Mouse (Mus musculus) lung, embryonic 15.5 days (tissue): ENCODE results near the gene Pik3c2a. TPM values are rescaled to one million over a fixed set of nuclear protein-coding genes. Genes with fewer than 3 reads are reported as not detected.
A peak's percentile ranks its signal among the peaks of the same experiment; 100 is the strongest.

Experiments
- ATAC-seq: fragments of 200-750 bp; cut with Nextera tagmentation; 2 replicates; pipeline ENCODE4 v1.8.0; 2017; ENCODE audit warnings: moderate number of reproducible peaks, borderline replicate concordance; ENCODE audit not compliant: low FRiP score, low TSS enrichment; ENCODE audit errors: extremely low read depth
- H3K27ac ChIP-seq: fragments of 300-500 bp; sonication (generic); 2 replicates; pipeline ENCODE4 v1.5.1; 2015; ENCODE audit warnings: moderate library complexity, mild to moderate bottlenecking, inconsistent platforms
- H3K27me3 ChIP-seq: fragments of 300-500 bp; sonication (generic); 2 replicates; pipeline ENCODE4 v1.6.1; 2015; ENCODE audit warnings: inconsistent platforms
- H3K36me3 ChIP-seq: fragments of 300-500 bp; sonication (generic); 2 replicates; pipeline ENCODE4 v1.6.1; 2015; ENCODE audit warnings: inconsistent platforms
- H3K4me1 ChIP-seq: fragments of 300-500 bp; sonication (generic); 2 replicates; pipeline ENCODE4 v1.6.1; 2015; ENCODE audit warnings: inconsistent platforms
- H3K4me2 ChIP-seq: fragments of 300-500 bp; sonication (generic); 2 replicates; pipeline ENCODE4 v1.6.1; 2015; ENCODE audit warnings: inconsistent platforms, mild to moderate bottlenecking, moderate library complexity
- H3K4me3 ChIP-seq: fragments of 300-500 bp; sonication (generic); 2 replicates; pipeline ENCODE4 v1.5.1; 2015; ENCODE audit warnings: mild to moderate bottlenecking, inconsistent platforms
- H3K9ac ChIP-seq: fragments of 300-500 bp; sonication (generic); 2 replicates; pipeline ENCODE4 v1.6.1; 2015; ENCODE audit warnings: inconsistent platforms
- H3K9me3 ChIP-seq: fragments of 300-500 bp; sonication (generic); 2 replicates; pipeline ENCODE4 v1.6.1; 2016; ENCODE audit warnings: inconsistent platforms
- WGBS: fragments of 180-500 bp; shearing (Covaris S2); methylation state at CpG from one replicate; pipeline ENCODE4 v1.1.7; 2015; 5-methylcytosine and 5-hydroxymethylcytosine counted together
- polyA plus RNA-seq: library from polyadenylated mRNA; unstranded; fragments of >200 nt; fragmentation: Nextera tagmentation; extraction: Ambion mirVana; gene quantifications from 2 replicates; pipeline ENCODE4 v1.2.1, GENCODE M21; 2015

The Pik3c2a gene
- 21.9 and 27.8 TPM in 2 replicates for polyA plus RNA-seq

DNA sequence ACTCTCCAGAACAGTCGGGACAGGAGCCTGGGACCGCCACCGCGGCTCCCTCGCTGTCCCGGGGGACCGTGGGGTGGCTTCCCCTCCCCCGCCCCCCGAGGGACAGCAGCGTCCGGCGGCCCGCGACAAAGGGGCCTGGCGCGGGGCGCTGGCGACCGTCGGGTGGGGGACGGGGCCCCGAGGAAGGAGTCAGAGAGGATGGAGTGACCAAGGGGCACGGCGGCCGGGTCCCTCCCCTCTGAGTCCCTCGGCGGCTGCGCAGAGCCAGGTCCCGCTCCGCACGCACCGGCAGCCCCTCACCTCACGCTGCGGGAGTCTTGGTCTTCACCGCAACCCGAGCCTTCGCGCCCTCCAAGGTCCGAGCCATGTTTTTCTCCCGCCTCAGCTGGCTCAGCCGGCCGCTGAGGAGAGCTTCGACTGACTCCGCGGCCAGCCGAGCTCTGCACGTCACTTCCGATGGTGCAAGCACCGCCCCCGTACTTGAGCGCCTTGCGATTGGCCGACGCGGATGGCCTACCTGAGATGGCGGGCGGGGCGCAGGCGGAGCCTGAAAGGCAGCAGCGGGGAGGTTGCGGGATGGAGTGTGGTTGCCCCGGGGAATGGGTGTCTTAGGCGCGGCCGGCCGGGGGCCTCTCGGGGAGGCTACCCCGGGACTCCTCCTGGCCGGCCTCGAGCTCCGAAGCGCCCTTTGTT is at the start of gene Pik3c2a:
Gene Pik3c2a, minus strand, starts transcription at position 446 of the 693 bp plus-strand sequence.
- peak within 1 kb of the TSS; percentile 75 for H3K9ac ChIP-seq
- under 1% methylated on average over 72 of the region's 72 CpGs for WGBS
- H3K4me3 ChIP-seq, result peak within 1 kb of the TSS; percentile 69
- H3K36me3 ChIP-seq, result no peaks in the 10 kb centered on the region
- H3K4me1 ChIP-seq, result peaks cover 26% of the 10 kb centered on the region
- ATAC-seq, result peak; percentile 98
- no peaks in the 10 kb centered on the region for H3K27me3 ChIP-seq
- H3K27ac ChIP-seq, result peak within 1 kb of the TSS; percentile 84
- peak within 1 kb of the TSS; percentile 77 for H3K4me2 ChIP-seq
- H3K9me3 ChIP-seq, result no peaks in the 10 kb centered on the region

DNA sequence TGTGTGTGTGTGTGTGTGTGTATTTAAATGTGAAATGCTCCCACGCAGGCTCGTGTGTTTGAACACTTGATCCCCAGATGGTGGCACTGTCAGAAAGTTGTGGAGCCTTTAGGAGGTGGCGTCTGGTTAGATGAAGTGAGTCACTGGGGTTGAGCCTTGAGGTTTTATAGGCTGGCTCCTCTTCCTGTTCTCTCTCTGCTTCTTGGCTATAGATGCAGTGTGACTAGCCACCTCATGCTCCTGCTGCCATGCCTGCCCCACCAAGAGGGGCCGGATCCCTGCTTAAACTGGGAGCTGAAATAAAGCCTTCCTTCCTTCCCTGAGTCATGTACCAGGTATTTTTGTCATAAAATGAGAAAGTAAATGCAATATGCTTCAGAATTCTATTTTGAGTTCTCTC is 47.9 kb upstream of the Pik3c2a start:
- Histone ChIP-seq H3K4me3 (no peak overlapping the region), H3K36me3 (no peaks in the 10 kb centered on the region), H3K4me1 (no peaks in the 10 kb centered on the region), H3K27ac (no peak overlapping the region), H3K9me3 (no peaks in the 10 kb centered on the region), H3K27me3 (no peaks in the 10 kb centered on the region), H3K4me2 (no peak overlapping the region), H3K9ac (no peak overlapping the region)
- WGBS, result 74% methylated on average over 4 of the region's 4 CpGs
- ATAC-seq, result no peak

DNA sequence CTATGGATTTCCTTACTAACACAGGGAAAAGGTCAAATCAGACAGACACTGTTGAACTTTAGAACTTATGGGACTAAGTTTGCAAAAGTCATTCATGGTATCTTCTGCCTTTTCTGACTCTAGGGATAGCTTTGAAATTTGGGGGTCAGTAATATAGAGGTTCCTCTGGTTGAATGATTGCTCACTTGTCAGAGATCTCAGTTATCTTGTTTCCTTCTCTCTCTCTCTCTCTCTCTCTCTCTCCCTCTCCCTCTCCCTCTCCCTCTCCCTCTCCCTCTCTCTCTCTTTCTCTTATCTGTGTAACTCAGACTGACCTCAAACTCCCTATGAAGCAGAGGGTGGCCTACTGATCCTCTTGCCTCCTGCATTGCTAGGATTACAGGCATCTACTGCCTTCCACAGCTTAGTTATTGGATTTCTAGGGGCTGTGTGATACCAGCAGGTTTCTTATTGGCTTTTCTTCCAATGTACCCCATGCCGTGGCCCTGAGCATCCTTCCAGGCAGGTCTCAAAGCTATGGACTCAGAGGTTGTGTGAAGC is 41.9 kb upstream of the Pik3c2a start:
- Histone ChIP-seq H3K4me3 (no peak overlapping the region), H3K9ac (no peak overlapping the region)
- no peak for ATAC-seq

GRCm38 (mm10) chr7:116484213-116484612 is 41.0 kb upstream of the Pik3c2a start:
- no peaks in the 10 kb centered on the region for H3K36me3 ChIP-seq

More for the DNA sequence above, 41.9 kb upstream of the Pik3c2a start:
- H3K9me3 ChIP-seq, result no peaks in the 10 kb centered on the region
- WGBS, result 84% methylated on average over 1 of the region's 1 CpGs
- peak overlapping the region; percentile 47; the same call in 1 of the 2 replicates for H3K27ac ChIP-seq
- H3K27me3 ChIP-seq, result no peaks in the 10 kb centered on the region
- H3K4me2 ChIP-seq, result no peak overlapping the region
- H3K4me1 ChIP-seq, result 0 out of 2 replicates have a peak, but pooled peaks cover 5% of the 10 kb centered on the region
- no peaks in the 10 kb centered on the region for H3K36me3 ChIP-seq

GRCm38 (mm10) chr7:116483782-116484181 is 40.5 kb upstream of the Pik3c2a start:
- WGBS, result 54% methylated on average over 5 of the region's 5 CpGs
- H3K4me2 ChIP-seq, result no peak overlapping the region

More at GRCm38 (mm10) chr7:116484213-116484612, 41.0 kb upstream of the Pik3c2a start:
- 0 out of 2 replicates have a peak, but pooled peaks cover 5% of the 10 kb centered on the region for H3K4me1 ChIP-seq
- 49% methylated on average over 5 of the region's 5 CpGs for WGBS
- H3K27me3 ChIP-seq, result no peaks in the 10 kb centered on the region
- ATAC-seq, result no peak
- peak overlapping the region; percentile 47 for H3K27ac ChIP-seq
- H3K4me3 ChIP-seq, result no peak overlapping the region
- no peaks in the 10 kb centered on the region for H3K9me3 ChIP-seq
- H3K9ac ChIP-seq, result no peak overlapping the region
- H3K4me2 ChIP-seq, result no peak overlapping the region

DNA sequence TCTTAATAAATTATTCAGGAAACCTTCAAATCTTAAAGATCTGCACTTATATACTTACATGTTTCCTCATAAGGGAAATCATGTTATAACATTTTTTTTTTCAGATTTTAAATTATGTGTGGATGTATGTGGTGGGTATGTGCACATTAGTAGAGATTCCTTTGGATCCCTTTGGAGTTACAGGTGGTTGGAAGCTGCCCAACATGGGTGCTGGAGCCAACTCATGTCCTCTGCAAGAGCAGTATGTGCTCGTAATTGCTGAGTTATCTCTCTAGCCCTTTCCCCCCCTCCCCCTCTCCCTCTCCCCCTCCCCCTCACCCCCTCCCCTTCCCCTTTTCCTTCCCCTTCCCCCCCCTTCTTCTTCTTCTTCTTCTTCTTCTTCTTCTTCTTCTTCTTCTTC is 39.9 kb upstream of the Pik3c2a start:
- Histone ChIP-seq H3K27ac (no peak overlapping the region), H3K27me3 (no peaks in the 10 kb centered on the region), H3K36me3 (no peaks in the 10 kb centered on the region), H3K9me3 (no peaks in the 10 kb centered on the region), H3K4me3 (no peak overlapping the region), H3K9ac (no peak overlapping the region), H3K4me1 (0 out of 2 replicates have a peak, but pooled peaks cover 5% of the 10 kb centered on the region), H3K4me2 (no peak overlapping the region)
- WGBS, result 33% methylated on average over 1 of the region's 1 CpGs
- ATAC-seq, result no peak

More at GRCm38 (mm10) chr7:116483782-116484181, 40.5 kb upstream of the Pik3c2a start:
- ATAC-seq, result no peak
- 0 out of 2 replicates have a peak, but pooled peaks cover 5% of the 10 kb centered on the region for H3K4me1 ChIP-seq
- H3K27me3 ChIP-seq, result no peaks in the 10 kb centered on the region
- no peak overlapping the region for H3K4me3 ChIP-seq
- peak overlapping the region; percentile 47 for H3K27ac ChIP-seq
- H3K9ac ChIP-seq, result no peak overlapping the region
- H3K9me3 ChIP-seq, result no peaks in the 10 kb centered on the region
- no peaks in the 10 kb centered on the region for H3K36me3 ChIP-seq

DNA sequence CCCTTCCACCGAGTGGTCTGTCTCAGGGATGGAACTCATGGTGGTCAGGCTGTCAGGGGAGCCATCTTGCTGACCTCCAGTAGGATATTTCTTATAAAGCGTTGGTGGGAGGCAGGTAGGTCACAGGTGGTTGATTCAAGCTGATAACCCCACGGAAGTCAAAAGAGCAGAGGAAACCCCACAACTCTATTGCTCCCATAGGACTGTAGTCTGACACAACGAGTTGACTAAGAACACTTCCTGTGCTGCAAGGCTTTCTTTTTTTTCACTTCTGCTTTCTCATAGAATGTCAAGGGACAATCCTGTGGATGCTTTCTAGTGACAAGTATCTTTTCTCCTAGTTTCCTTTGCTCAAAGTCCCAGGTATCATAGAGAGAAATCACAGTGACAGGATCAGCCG is 33.0 kb upstream of the Pik3c2a start:
- Histone ChIP-seq H3K27me3 (no peaks in the 10 kb centered on the region), H3K4me2 (no peak overlapping the region), H3K4me1 (no peaks in the 10 kb centered on the region), H3K9me3 (no peaks in the 10 kb centered on the region), H3K4me3 (no peak overlapping the region), H3K9ac (no peak overlapping the region), H3K36me3 (no peaks in the 10 kb centered on the region), H3K27ac (no peak overlapping the region)
- WGBS, result 73% methylated on average over 5 of the region's 5 CpGs
- ATAC-seq, result no peak

- Histone ChIP-seq H3K27me3 (no peaks in the 10 kb centered on the region), H3K36me3 (no peaks in the 10 kb centered on the region), H3K9ac (no peak overlapping the region), H3K4me1 (no peaks in the 10 kb centered on the region), H3K9me3 (no peaks in the 10 kb centered on the region), H3K27ac (no peak overlapping the region), H3K4me2 (no peak overlapping the region), H3K4me3 (no peak overlapping the region)
- no peak for ATAC-seq
Observed at GRCm38 (mm10) chr7:116475836-116476235, 32.6 kb upstream of the Pik3c2a start.

DNA sequence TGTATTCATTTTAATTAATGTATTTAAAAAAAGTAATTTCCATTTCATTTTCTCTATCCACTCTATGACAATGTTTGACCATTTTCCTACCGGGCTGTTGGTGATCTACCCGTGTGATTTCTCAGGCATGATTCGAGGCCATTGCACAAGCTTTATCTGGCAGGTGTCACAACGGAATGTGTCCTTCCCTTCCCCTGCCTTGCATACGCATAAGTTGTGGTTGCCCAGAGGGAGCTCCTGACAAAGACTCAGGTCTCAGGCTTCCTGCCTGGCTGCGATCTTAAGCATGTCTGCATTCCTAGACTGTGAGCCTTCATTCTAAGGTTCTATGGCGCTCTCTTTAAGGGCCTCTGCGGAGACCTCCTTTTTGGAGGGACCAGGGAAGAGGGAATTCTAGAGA is 18.9 kb upstream of the Pik3c2a start:
- H3K36me3 ChIP-seq, result no peaks in the 10 kb centered on the region
- H3K4me3 ChIP-seq, result no peak overlapping the region
- H3K27me3 ChIP-seq, result no peaks in the 10 kb centered on the region
- H3K9ac ChIP-seq, result no peak overlapping the region
- no peaks in the 10 kb centered on the region for H3K9me3 ChIP-seq
- peaks cover 7% of the 10 kb centered on the region; the same call in 1 of the 2 replicates for H3K4me1 ChIP-seq
- ATAC-seq, result no peak
- H3K4me2 ChIP-seq, result no peak overlapping the region
- 31% methylated on average over 8 of the region's 8 CpGs for WGBS
- H3K27ac ChIP-seq, result no peak overlapping the region

DNA sequence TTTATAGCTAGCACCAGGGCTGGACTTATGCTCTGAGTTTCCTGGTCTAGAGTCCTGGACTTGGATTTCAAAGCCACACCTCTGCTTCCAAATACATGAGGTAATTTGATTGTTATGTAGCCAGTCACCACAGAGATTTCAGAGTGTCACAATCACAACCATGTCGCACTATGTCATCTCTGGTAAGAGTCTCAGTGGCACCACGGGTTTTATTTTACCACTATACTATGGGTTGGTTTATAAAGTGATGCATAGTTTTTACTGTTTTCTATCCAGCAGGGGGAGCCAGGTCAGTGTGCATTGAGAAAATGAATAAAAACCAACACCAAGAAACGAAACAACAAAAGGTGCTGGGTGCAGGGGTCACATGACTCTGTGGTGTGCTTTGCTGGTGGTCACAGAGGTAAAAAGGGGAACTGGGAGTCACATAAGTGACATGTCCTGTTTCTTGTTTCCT is 15.8 kb upstream of the Pik3c2a start:
- H3K36me3 ChIP-seq, result no peaks in the 10 kb centered on the region
- ATAC-seq, result no peak
- H3K9me3 ChIP-seq, result no peaks in the 10 kb centered on the region
- peaks cover 8% of the 10 kb centered on the region; the same call in 1 of the 2 replicates for H3K4me1 ChIP-seq
- H3K9ac ChIP-seq, result no peak overlapping the region
- no peak overlapping the region for H3K4me2 ChIP-seq
- 29% methylated on average over 3 of the region's 3 CpGs for WGBS
- no peaks in the 10 kb centered on the region for H3K27me3 ChIP-seq
- no peak overlapping the region for H3K4me3 ChIP-seq
- H3K27ac ChIP-seq, result no peak overlapping the region

- 56% methylated on average over 6 of the region's 6 CpGs for WGBS
- no peaks in the 10 kb centered on the region for H3K9me3 ChIP-seq
Observed at GRCm38 (mm10) chr7:116457391-116457790, 14.1 kb upstream of the Pik3c2a start.

DNA sequence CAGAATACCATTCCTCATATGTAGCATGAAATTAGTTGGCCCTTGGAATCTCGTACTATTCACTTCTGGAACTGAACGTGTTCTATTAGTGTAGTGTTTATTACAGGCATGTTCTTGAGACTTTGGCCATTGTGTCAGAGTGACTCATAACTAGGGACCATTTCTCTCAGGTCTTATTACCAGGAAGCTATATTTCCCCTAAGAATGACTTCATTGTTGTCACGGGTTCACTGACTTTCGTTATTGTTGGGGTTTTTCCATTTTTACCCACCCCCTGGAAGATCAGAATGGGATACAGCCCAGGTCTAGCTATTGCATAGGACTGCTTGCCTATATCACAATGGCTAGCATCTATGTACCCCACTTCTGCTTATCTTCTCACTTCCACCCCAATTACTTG is 13.7 kb upstream of the Pik3c2a start:
- no peak overlapping the region for H3K4me2 ChIP-seq
- ATAC-seq, result no peak
- no peak overlapping the region for H3K4me3 ChIP-seq
- no peaks in the 10 kb centered on the region for H3K27me3 ChIP-seq
- peak overlapping the region; percentile 3; the same call in 1 of the 2 replicates for H3K27ac ChIP-seq
- H3K36me3 ChIP-seq, result no peaks in the 10 kb centered on the region
- H3K9me3 ChIP-seq, result no peaks in the 10 kb centered on the region
- no peak overlapping the region for H3K9ac ChIP-seq
- peaks cover 2% of the 10 kb centered on the region; the same call in 1 of the 2 replicates for H3K4me1 ChIP-seq
- WGBS, result 71% methylated on average over 4 of the region's 4 CpGs

More at GRCm38 (mm10) chr7:116457391-116457790, 14.1 kb upstream of the Pik3c2a start:
- H3K9ac ChIP-seq, result no peak overlapping the region
- H3K36me3 ChIP-seq, result no peaks in the 10 kb centered on the region
- no peaks in the 10 kb centered on the region for H3K27me3 ChIP-seq
- peak overlapping the region; percentile 3; the same call in 1 of the 2 replicates for H3K27ac ChIP-seq
- no peak overlapping the region for H3K4me3 ChIP-seq
- H3K4me2 ChIP-seq, result no peak overlapping the region
- peaks cover 6% of the 10 kb centered on the region; the same call in 1 of the 2 replicates for H3K4me1 ChIP-seq
- peak; percentile 58; the same call in 1 of the 2 replicates for ATAC-seq
